ENCODE assay signal across 18 mouse cellular contexts in genomic region chr5:150276611-150277010, GRCm38 (mm10).
DNase-seq lines count a peak whose midpoint lies in the region; ATAC-seq and TF ChIP-seq lines count a peak whose summit lies in the region.
"Had no signal": no experiment of that assay in that cellular context is flagged by ENCODE, and none has a peak within 500 bp of the region (broad histone marks: within the 10 kb centered on the region; RNA-seq: fewer than 3 reads in every experiment).

No protein-coding gene starts in this region.

- no peak overlapping the region for H3K4me2 ChIP-seq in hindbrain, postnatal 0 days (ENCODE audit: low read depth, low read length)
- H3K4me2 ChIP-seq: embryonic facial prominence, embryonic 13.5 days; hindbrain, embryonic 15.5 days; neural tube, embryonic 12.5 days had no signal

- no peaks in the 10 kb centered on the region for H3K4me1 ChIP-seq in hindbrain, postnatal 0 days (ENCODE audit: insufficient read depth, low read length)
- H3K4me1 ChIP-seq in hindbrain, embryonic 10.5 days (replicated peaks): no peaks in the 10 kb centered on the region
- H3K4me1 ChIP-seq: embryonic facial prominence, embryonic 13.5 days; hindbrain, embryonic 15.5 days; limb, embryonic 10.5 days; neural tube, embryonic 12.5 days had no signal

- H3K9me3 ChIP-seq in hindbrain, postnatal 0 days (ENCODE audit: low read length): no peaks in the 10 kb centered on the region
- H3K9me3 ChIP-seq in hindbrain, embryonic 10.5 days: peaks cover 11% of the 10 kb centered on the region
- H3K9me3 ChIP-seq: embryonic facial prominence, embryonic 13.5 days; hindbrain, embryonic 15.5 days; limb, embryonic 10.5 days; neural tube, embryonic 12.5 days had no signal

- no peaks in the 10 kb centered on the region for H3K36me3 ChIP-seq in hindbrain, postnatal 0 days (ENCODE audit: insufficient read depth, low read length)
- no peaks in the 10 kb centered on the region for H3K36me3 ChIP-seq in hindbrain, embryonic 10.5 days
- H3K36me3 ChIP-seq: embryonic facial prominence, embryonic 13.5 days; hindbrain, embryonic 15.5 days; limb, embryonic 10.5 days; neural tube, embryonic 12.5 days had no signal

- H3K27me3 ChIP-seq in hindbrain, postnatal 0 days (ENCODE audit: insufficient read depth, low read length): no peaks in the 10 kb centered on the region
- H3K27me3 ChIP-seq in hindbrain, embryonic 10.5 days (ENCODE audit: insufficient read depth, poor library complexity, severe bottlenecking): no peaks in the 10 kb centered on the region
- H3K27me3 ChIP-seq: embryonic facial prominence, embryonic 13.5 days; hindbrain, embryonic 15.5 days; neural tube, embryonic 12.5 days; Patski had no signal

- intact Hi-C loops in left cerebral cortex, postnatal 4 days (cut with DNase I): no loop called here

- H3K9ac ChIP-seq in hindbrain, postnatal 0 days (replicated peaks; ENCODE audit: low read length): no peak overlapping the region
- H3K9ac ChIP-seq: embryonic facial prominence, embryonic 13.5 days; hindbrain, embryonic 15.5 days; neural tube, embryonic 12.5 days had no signal

- peak; percentile 78 to 79 for DNase-seq in cerebellum, postnatal 10 days
- no peak for DNase-seq in cerebellum, adult 11 months
- DNase-seq in hindbrain, postnatal 0 days (ENCODE audit: low spot score): no peak
- no peak for DNase-seq in hindbrain, embryonic 10.5 days (ENCODE audit: low spot score)
- DNase-seq in right cerebral cortex, postnatal 36 days (ENCODE audit: low spot score in 2 of 2): peak; percentile 30 to 63
- DNase-seq in right cerebral cortex, postnatal 10 days (ENCODE audit: low spot score in 2 of 2): no peak
- peak; percentile 42 for DNase-seq in left cerebral cortex, postnatal 4 days
- no peak for DNase-seq in adrenal gland, postnatal 10 days
- DNase-seq: cerebellum, postnatal 25 days; gastrocnemius, postnatal 10 days; kidney, adult 9 months; spleen, adult 18-20 months had no signal

- H3K4me3 ChIP-seq in hindbrain, postnatal 0 days (ENCODE audit: low read length): no peak overlapping the region
- no peak overlapping the region for H3K4me3 ChIP-seq in hindbrain, embryonic 10.5 days
- H3K4me3 ChIP-seq: embryonic facial prominence, embryonic 13.5 days; hindbrain, embryonic 15.5 days; limb, embryonic 10.5 days; neural tube, embryonic 12.5 days had no signal

- ATAC-seq in hindbrain, postnatal 0 days: peak; percentile 21; the same call in 1 of the 2 replicates
- ATAC-seq: midbrain, embryonic 16.5 days; Patski had no signal

- no peak overlapping the region for H3K27ac ChIP-seq in hindbrain, postnatal 0 days
- H3K27ac ChIP-seq in hindbrain, embryonic 10.5 days: no peak overlapping the region
- H3K27ac ChIP-seq: embryonic facial prominence, embryonic 13.5 days; hindbrain, embryonic 15.5 days; limb, embryonic 10.5 days; neural tube, embryonic 12.5 days had no signal

- 54% methylated on average over 4 of the region's 4 CpGs for WGBS in hindbrain, postnatal 0 days
- 84% methylated on average over 4 of the region's 4 CpGs for WGBS in hindbrain, embryonic 10.5 days

- TF ChIP-seq CTCF in hindbrain, postnatal 0 days (IDR thresholded peaks at IDR 0.05; ENCODE audit: low read depth): no peak

Comparison
In these comparisons a context has a peak if more than half of its experiments do, and no peak if none do; other contexts are left out.
1. DNase-seq: peak in cerebellum, postnatal 10 days (2 of 2), right cerebral cortex, postnatal 36 days (2 of 2) and left cerebral cortex, postnatal 4 days (single experiment); none in cerebellum, adult 11 months (single experiment), hindbrain, postnatal 0 days (single experiment), hindbrain, embryonic 10.5 days (single experiment), right cerebral cortex, postnatal 10 days (0 of 2) and adrenal gland, postnatal 10 days (single experiment).